Mouse (Mus musculus) kidney, adult 11 months (tissue): ENCODE results near the gene Mapk6.
"Not testable (repeated sequence)": the region's sequence is repeated elsewhere in the genome, so short reads cannot be mapped to it uniquely, and the experiment has no call there.

Experiments used
- DNase-seq: peaks from one replicate; pipeline ENCODE4 v3.0.0; 2022

Gene Mapk6

DNA sequence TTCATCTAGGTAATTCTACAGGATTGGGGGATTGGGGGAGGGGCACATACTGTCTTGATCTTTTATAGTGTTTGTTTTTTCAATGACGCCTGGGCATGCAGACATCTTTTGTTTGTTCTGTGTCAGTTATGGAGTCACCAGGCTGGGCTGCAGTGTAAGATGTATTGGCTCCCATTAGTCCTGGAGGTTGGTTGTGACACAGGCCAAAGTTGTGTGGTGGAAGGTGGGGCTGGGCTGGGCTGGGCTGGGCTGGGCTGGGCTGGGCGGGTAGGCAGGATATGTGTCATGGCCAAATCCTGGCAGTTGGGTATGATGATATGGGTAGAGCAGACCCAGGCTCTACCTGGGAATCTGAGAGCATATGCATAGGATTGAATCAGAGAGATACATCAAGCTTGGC, 31.0 kb downstream of the Mapk6 start:
- DNase-seq, result no peak

DNA sequence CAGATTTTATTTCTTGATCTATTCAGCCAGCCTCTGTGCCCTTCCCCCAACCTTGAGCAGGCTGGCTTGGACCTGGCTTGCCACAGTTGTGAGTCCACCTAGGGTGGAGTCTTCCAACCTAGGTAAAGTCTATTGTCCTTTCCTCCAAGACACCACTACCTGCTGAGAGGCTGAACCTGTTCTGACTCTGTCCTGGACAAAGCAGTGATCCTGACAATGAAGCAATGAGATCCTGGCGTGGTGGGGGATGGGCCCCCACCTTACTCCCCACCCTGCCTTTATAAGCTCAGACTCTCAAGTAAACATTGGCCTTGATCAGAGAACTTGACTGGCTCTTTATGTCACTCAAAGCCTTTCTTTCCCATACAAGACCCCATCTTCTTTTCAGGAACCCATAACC, 33.4 kb downstream of the Mapk6 start:
- DNase-seq, result no peak

DNA sequence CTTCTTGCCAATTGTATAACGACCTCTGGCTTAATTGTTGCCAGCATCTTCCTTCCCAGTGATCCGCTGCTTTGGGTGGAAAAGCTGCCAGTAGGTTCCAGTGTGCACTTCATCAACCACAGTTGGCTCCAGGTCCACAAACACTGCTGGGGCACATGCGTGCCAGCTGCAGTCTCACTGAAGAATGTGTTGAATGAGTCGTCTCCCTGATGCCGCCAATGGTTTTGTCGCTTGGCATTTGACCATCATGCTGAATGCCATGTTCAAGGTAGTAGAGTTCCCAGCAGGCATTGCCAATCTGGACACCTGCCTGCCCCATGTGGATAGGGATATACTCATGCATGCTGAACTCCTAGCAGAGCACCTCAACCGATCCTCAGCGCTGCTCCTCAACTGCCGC, 34.2 kb downstream of the Mapk6 start:
- DNase-seq, result no peak

DNA sequence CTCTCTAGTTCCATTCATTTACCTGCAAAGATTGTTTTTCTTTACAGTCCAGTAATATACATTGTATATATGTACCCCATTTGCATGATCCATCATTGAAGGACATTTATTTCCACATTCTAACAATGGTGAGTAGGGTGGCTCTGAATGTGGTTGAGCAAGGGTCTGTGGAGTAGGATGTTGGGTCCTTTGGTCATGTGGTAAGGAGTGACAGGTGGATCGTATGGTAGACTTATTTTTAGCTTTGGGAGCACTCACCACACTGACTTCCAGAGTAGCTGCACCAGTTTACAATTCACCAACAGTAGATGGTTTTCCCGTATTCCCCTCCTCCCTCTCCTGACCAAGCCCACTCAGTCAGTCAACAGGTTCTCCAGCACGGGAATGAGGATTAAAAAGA, 41.0 kb downstream of the Mapk6 start:
- DNase-seq, result no peak

DNA sequence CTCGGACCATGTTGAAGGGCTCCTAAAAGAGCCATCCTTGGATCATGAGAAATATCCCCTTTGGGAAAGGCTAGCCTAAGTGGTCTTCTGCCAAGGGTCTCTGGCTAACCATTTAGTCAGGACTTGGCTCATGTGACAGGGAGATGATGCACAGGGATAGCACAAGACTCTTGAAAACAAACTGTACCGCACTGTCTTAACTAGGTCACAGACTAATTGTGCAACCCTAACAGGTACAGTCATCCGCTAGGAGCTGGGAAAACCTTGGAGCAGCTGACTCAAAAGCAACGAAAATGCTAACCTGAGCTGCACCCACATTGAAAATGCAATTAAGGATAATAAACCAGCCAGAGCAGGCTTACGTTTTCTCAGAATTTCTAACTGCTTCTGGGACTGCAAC, 43.6 kb downstream of the Mapk6 start:
- no peak for DNase-seq

DNA sequence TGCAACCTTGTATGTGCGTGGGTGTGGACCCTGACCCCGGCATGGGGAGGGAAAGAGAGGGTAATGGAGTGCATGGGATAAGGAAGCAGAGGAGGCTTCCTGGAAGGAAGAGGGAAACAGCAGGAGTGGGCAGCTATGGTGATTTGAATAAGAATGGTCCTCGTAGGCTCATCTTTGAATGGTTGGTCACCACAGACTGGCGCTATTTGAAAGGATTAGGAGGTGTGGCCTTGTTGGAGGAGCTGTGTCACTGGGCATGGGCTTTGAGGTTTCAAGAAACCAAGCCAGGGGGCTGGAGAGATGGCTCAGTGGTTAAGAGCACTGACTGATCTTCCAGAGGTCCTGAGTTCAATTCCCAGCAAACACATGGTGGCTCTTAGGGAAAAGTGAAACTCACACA, 44.6 kb downstream of the Mapk6 start:
- no peak for DNase-seq

DNA sequence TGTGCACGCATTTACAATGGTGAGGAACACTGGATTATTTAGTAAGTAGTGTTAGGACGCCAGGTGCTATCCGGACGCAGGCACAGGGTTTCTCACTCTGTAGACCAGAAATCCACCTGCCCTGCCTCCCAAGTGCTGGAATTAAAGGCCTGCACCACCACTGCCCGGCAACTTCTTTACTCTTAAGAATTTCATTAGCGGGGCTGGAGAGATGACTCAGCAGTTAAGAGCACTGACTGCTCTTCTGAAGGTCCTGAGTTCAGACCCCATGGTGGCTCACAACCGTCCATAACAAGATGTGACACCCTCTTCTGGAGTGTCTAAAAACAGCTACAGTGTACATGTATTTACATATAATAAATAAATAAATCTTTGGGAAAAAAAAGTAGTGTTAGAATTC, 46.1 kb downstream of the Mapk6 start:
- DNase-seq, result not testable (repeated sequence)

DNA sequence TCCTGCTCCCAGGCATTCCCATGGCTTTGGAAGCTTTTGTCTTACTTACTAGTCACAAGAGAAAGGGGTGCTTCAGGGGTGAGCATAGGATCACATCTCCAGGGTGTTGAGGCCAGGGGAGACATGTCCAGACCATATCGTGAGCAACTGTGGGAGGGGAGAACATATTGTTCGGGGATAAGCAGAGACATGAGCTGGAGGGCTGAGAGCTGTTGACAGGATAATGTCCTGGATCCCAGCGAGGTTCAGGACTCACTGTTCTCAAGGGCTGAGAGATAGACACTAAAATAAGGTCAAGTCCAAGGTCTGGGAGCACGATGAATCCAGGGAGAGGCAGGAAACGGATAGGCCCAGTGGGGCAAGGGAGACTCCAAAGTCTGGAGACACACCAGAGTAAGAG, 46.8 kb downstream of the Mapk6 start:
- DNase-seq, result no peak

DNA sequence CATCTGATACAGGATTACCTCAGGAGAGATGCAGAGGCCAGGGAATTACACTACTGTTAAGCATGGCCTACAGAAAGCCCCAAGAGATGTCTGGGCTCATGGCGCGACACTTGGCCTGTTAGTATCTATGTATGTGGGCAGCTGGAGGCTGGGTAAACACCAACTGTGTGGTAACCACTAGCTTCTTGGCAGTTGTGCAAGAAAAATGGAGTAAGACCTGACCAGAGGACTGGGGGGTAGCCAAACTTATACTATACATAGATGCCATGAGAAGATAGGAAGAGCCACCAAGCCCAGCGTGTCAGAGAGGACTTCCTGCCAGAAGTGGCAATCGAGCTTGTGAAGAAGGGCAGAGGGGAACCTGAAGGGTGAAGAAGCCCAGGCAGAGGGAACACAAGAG, 47.6 kb downstream of the Mapk6 start:
- DNase-seq, result no peak

DNA sequence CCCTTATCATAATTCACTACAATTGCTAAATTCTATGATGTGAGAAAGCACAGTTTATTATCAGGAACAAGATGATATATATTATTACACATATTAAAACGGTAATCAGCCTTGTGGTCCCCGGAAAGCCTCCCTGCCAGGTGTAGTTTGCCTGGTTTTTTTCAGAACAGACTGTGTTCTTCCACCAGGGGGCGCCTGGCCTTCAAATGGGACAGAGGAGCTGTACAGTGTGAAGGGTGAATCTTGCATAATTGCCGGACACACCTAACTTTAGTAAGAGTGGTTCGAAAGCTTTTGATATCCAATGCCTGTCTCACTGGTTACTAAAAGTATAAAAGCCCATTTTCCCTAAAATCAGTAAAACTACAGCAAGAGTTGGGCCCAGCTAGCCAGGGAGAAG, 48.1 kb downstream of the Mapk6 start:
- DNase-seq, result peak; percentile 35

DNA sequence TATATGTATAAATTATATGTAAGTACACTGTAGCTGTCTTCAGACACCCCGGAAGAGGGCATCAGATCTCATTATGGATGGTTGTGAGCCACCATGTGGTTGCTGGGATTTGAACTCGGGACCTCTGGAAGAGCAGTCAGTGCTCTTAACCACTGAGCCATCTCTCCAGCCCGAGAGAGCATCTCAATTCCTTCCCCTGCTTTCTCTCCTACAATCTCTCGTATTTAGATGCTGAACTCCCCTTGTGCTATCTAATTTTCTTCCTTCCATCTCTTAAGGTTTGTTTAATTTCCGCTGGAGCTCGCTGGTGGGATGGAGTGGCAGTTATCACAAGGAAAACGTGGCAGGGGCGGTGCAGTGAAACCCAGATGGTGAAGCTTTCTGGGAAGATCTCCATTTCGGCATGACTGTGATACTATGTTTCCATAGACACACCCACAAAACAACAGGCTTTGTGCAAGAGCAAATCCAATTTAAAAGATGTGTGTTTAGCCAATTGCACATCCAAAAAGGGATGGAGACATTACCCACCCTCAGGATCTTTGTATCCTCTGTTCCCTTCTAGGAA, 52.6 kb downstream of the Mapk6 start:
- DNase-seq, result no peak

DNA sequence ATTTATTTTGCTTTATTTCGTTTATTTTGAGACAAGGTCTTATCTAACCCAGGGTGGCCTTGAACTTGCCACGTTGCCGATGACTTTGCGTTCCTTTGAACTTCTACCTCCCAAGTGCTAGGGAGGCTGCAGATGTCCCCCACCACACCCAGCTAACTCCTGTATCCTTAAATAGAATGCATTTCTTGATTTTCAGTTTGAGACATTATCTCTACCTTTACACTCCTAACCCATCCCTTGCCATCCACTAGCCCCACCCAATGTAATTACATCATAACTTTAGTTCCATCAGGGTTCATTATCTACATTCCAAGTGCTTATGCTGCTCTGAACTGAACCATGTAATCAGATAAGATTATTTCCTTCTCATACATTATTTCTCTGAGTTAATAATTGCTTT, 54.0 kb downstream of the Mapk6 start:
- DNase-seq, result no peak

DNA sequence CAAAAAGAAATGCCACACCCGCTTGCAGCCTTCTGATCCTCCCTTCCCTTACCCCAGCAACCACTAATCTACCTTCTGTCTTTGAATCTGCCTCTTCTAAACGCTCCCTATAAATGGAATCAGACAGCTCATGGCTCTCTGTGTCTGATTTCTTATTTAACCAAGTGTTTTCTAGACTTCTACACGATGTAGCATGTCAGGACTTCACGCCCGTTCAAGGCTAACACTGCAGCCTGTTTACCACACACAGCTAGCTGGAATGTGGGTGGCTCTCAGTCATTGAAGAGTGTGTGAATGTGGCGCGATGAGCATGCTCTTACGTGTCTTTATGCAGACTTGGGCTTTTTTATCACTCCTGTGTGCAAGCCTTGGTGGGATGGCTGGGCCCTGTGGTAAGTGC, 56.7 kb downstream of the Mapk6 start:
- DNase-seq, result no peak

DNA sequence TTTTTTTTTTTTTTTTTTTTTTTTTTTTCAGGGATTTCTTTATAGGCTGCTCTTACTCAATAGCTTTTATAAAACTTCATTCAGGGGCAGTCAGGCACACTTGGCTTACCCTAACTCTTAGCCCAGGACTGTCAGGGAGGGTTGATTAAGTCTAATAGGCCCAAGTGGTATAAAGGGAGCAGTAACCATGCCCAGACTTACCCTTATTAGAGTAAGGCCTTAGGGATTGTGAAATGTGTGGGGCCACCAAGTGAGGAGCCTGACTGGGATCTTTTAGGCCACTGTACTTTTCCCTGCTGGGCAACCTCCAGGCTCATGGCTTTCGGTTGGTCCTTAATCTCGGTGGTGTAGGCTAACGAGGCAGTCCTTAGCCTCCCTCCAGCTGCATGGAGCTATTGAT, 61.2 kb downstream of the Mapk6 start:
- no peak for DNase-seq

DNA sequence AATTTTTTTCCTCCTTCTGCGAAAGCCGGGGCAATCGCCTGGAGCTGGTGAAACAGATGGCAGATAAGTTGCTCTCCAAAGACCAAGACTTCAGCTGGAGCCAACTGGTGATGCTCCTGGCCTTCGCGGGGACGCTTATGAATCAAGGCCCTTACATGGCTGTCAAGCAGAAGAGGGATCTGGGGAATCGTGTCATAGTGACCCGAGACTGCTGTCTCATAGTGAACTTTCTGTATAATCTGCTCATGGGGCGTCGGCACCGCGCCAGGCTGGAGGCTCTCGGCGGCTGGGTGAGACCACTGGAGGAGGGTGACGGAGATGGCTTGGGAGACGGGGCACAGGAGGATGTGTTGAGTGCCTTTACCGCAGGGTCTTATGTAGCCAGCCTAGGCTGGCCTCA, 61.7 kb downstream of the Mapk6 start:
- DNase-seq, result no peak

DNA sequence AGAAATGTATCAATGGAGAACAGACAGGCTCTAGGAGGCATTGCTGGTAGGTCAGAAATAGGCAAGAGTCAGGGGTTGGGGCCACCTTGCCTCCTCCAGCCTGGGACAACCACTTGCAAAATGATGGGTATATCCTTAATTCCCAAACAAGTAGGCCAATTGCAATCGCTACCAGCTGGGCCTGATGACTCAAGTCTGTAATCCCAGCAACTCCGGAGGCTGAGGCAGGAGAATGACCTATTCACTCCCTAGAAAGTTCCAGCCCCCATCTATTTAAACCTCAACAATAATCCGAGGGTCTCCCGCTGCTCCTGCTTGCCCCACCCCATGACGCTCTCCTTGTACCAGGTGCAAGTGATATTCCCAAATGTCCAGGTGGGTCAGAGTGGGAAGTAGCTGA, 62.3 kb downstream of the Mapk6 start, which contains the start of gene Bcl2l10:
Gene Bcl2l10, plus strand, starts transcription at position 301 of the 400 bp plus-strand sequence.
- no peak for DNase-seq

DNA sequence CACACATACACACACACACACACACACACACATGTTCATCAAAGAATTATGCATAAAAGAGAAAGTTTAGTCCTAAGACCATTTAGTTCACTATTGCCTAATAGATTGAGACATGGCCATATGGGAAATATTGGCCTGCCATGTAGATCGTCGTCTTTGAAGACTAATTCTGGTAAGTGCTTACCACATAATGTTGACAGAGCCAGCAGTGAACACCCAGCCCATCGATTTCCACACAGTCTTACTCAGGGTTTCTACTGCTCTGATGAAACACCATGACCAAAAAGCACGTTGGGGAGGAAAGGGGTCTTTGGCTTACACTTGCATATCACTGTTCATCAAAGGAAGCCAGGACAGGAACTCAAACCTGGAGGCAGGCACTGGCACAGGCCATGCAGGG, 67.4 kb downstream of the Mapk6 start:
- no peak for DNase-seq

DNA sequence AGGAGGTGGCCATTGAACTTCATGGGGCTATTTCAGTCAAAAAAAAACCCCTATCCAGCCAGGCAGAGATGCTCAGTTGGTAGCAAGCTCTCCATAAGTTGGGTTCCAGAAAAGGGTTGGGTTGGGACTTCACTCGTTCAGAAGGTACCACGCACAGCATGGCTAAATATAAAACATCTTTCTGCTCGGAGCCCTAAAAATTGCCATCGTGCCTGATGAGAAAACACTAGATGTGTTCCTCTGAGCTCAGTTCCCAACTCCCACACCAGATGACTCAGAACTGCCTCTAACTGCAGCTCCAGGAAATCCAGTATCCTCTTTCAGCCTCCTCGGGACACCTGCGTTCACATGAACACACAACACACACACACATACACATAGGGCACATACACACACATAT, 71.8 kb downstream of the Mapk6 start:
- no peak for DNase-seq

DNA sequence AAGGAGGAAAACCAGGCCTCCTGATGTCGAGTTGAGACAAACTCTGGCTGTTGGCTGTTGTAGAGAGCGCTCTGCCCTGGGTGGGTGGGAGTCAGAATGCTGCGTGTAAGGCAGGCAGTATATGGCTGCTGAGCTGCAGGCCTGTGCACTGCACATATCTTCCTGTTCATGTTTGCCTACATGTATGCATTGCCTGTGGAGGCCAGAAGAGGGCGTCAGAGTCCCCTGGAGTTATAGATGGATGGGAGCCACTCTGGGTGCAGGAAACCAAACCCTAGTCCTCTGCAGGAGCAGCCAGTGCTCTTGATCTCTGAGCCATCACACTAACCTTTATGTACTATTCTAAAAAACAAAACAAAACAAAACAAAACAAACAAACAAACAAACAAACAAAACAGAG, 75.4 kb downstream of the Mapk6 start:
- no peak for DNase-seq

DNA sequence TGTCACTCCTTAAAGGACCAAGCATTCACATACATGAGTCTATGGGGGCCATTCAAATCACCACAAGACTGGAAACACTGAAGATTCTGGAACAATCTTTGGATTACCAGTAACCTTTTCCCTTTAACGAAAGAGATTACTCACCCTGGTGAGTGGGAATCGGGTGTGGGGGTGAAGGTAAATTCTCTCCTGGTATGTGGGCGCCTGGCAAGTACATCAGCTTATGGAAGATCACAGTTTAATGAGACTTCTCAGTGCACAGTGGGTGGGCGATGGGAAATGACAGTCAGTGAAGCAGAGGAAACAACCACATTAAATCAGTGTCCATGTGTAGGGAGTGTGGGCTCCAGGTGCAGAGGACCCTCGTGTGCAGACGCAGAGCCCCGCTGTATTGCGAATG, 79.0 kb downstream of the Mapk6 start:
- no peak for DNase-seq

DNA sequence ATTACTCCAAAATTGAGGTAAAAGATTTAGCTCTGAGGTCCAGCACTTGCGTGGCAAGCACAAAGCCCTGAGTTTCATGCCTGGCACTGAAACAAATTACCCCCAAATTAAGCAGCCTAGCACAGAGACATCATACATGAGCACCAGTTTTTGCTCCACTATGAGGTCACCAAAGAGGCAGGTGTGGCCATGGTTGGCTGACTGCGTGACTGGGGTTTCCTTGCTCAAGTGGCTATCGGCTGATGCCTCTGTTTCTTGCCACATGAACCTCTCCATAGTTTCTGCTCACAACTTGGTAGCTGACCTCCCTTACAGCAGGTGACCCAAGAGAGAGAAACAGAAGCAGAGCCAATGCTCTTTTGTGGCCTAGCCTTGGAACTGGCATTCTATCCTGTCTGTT, 81.8 kb downstream of the Mapk6 start:
- DNase-seq, result no peak

DNA sequence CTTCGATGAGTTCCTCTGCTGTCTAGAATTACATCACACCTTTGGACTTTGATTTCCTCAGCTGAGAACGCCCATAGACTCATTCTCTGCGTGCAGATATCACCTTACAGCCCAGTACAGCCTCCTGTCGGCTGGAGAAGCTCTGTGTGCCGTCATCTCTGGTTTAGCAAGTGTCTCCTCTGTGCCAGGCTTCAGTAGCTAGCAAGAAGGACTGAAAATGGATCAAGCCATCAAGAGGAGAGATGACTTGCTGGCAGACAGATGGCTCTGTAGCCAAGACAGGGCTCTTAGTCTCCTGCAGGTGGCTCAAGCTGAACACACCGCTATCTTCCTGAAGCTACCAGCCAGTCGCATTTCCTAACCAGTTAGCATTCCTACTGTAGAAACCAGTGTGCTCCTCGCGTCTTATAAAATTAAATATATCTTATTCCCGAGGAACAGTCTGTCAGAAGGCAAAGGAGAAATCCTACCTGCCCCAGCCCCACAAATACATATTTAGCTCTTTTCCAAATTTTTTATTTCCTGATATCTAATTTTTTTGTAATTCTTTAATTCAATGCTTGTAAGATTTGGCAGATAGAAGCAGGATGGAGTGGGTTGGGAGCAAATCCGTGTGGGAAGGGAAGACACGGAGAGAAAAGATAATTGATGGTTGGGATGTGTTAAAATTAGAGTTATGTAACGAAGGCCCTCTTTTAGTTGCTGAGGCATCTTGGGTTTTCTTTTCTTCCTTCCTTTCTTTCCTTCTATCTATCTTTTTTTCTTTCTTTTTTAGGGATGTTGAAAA, 87.5 kb downstream of the Mapk6 start:
- no peak for DNase-seq

DNA sequence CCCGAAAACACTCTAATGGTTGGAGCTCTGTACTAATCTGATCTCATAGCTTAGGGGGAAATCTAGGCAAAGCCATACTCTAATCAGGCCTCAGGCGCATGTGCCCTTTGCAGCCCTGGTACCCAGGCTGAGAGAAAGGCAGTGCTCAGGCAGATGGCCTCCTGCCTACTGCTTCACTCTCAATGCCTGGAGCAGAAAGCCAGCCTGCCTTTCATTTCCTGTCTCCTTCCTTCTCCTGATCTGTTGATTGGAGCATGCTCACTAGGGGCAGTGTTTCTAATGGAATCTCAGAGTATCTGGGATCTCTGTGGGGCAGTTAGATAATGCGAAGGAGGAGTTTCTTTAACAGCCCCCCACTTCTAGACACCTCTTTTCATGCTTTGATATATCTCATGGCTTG, 90.4 kb downstream of the Mapk6 start:
- DNase-seq, result no peak
